Mouse (Mus musculus) midbrain, embryonic 16.5 days (tissue): ENCODE measurements around the gene Unc5cl. TPM values are rescaled to one million over a fixed set of nuclear protein-coding genes. Genes with fewer than 3 reads are reported as not detected.

Experiments used
- ATAC-seq: fragments of 200-750 bp; cut with Nextera tagmentation; 2 replicates; pipeline ENCODE4 v1.8.0; 2017; ENCODE audit warnings: moderate TSS enrichment
- H3K27ac ChIP-seq: fragments of 300-500 bp; sonication (generic); 2 replicates; pipeline ENCODE4 v1.5.1; 2014; ENCODE audit warnings: mild to moderate bottlenecking, low read length, mixed read lengths
- H3K27me3 ChIP-seq: fragments of 300-500 bp; sonication (generic); 2 replicates; pipeline ENCODE4 v1.6.1; 2014; ENCODE audit warnings: low read depth, low read length, mixed read lengths; ENCODE audit not compliant: control insufficient read depth, insufficient read depth
- H3K36me3 ChIP-seq: fragments of 300-500 bp; sonication (generic); 2 replicates; pipeline ENCODE4 v1.6.1; 2014; ENCODE audit warnings: mild to moderate bottlenecking, low read length, moderate library complexity, mixed read lengths; ENCODE audit not compliant: control insufficient read depth, insufficient read depth
- H3K4me1 ChIP-seq: fragments of 300-500 bp; sonication (generic); 2 replicates; pipeline ENCODE4 v1.6.1; 2014; ENCODE audit warnings: mild to moderate bottlenecking, low read length, mixed read lengths; ENCODE audit not compliant: control insufficient read depth, insufficient read depth
- H3K4me2 ChIP-seq: fragments of 300-500 bp; sonication (generic); 2 replicates; pipeline ENCODE4 v1.6.1; 2014; ENCODE audit warnings: mild to moderate bottlenecking, low read length, mixed read lengths
- H3K4me3 ChIP-seq: fragments of 300-500 bp; sonication (generic); 2 replicates; pipeline ENCODE4 v1.5.1; 2014; ENCODE audit warnings: low read depth, mild to moderate bottlenecking, low read length, moderate library complexity, mixed read lengths
- H3K9ac ChIP-seq: fragments of 300-500 bp; sonication (generic); 2 replicates; pipeline ENCODE4 v1.6.1; 2014; ENCODE audit warnings: low read depth, low read length, mixed read lengths
- H3K9me3 ChIP-seq: fragments of 300-500 bp; sonication (generic); replicated peaks from 2 replicates; pipeline ENCODE4 v1.6.1; 2014; ENCODE audit warnings: mild to moderate bottlenecking, low read length, mixed read lengths; ENCODE audit not compliant: control insufficient read depth, poor library complexity, severe bottlenecking
- WGBS: fragments of 180-500 bp; shearing (Covaris S2); extraction: QIAGEN DNeasy Blood & Tissue Kit; methylation state at CpG from one replicate; pipeline ENCODE4 v1.1.7; 2014; 5-methylcytosine and 5-hydroxymethylcytosine counted together
- polyA plus RNA-seq: library from polyadenylated mRNA; unstranded; fragments of >200 nt; fragmentation: Nextera tagmentation; extraction: Ambion mirVana; gene quantifications from 2 replicates; pipeline ENCODE4 v1.2.1, GENCODE M21; 2015

Unc5cl gene
- polyA plus RNA-seq, 1 experiment from 2014 or later = 0.21 TPM

DNA sequence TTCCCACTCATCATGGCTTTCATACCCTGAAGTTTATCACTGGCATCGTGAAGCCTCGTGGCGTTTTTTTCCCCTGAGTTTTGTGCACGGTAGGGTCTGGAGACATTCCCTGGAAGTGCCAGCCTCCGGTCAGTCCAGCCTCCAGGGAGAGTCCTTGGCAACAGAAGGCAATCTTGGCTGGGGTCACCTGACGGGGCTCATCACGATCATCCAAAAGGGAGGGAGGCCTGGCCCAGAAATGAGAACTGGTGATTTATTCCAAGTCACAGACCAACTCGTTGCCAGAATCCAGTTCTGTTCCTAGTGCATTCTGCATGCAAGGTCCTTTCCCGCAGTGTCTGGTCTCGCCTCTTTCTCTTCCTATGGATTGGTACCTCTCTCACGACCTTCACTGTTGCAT lies 128.7 kb downstream of the Unc5cl start:
- Histone ChIP-seq H3K27me3 (no peaks in the 10 kb centered on the region), H3K4me2 (no peak overlapping the region), H3K36me3 (no peaks in the 10 kb centered on the region), H3K9me3 (no peaks in the 10 kb centered on the region), H3K4me3 (no peak overlapping the region), H3K4me1 (peaks cover 10% of the 10 kb centered on the region), H3K9ac (no peak overlapping the region), H3K27ac (no peak overlapping the region; the same call in 1 of the 2 replicates)
- ATAC-seq = no peak
- 79% methylated on average over 11 of the region's 11 CpGs for WGBS

DNA sequence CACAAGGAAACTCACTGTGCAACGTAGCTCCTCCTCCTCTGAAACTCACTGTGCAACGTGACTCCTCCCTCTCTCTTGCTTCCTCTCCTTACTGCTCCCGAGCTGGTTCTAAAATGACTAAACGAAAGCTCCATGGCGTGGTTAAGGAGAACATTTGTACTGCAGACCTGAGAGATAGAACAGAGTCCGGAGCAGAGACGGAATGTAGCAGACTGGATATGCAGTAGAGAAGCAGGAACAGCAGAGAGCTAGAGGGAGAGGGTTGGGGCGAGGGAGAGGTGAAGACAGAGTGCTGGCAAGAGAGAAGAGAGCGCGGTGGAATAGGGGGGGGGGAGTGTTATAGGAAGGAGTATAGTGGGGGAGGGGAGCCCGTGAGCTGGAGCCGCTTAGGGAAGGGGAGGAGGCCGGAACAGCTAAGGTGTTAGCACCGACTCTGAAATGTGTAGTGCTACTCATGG lies 131.2 kb downstream of the Unc5cl start:
- H3K4me2 ChIP-seq = peak overlapping the region; percentile 51
- H3K9ac ChIP-seq = peak overlapping the region; percentile 35; the same call in 1 of the 2 replicates
- ATAC-seq = peak; percentile 65
- H3K36me3 ChIP-seq = no peaks in the 10 kb centered on the region
- 11% methylated on average over 12 of the region's 14 CpGs for WGBS
- peak overlapping the region; percentile 26 for H3K4me3 ChIP-seq
- peaks cover 10% of the 10 kb centered on the region for H3K4me1 ChIP-seq
- H3K9me3 ChIP-seq = no peaks in the 10 kb centered on the region
- H3K27me3 ChIP-seq = no peaks in the 10 kb centered on the region
- no peak overlapping the region for H3K27ac ChIP-seq

DNA sequence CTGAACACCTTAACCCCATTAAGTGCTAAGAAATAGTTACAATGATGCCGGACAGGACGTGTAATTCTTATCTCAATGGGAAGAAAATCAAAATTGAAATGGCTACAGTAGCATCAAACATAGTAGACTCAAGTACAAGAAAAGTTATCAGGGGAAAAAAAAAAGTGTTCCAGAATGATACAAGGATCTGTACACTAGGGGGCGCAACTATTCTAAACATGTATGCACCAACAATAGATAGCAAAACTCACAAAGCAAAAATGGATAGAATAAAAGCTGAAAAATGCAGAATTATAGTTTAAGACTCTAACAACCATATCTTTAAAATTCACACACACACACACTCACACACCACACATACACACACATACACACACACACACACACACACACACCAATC lies 134.0 kb downstream of the Unc5cl start:
- Histone ChIP-seq H3K27me3 (no peaks in the 10 kb centered on the region), H3K4me2 (no peak overlapping the region), H3K4me3 (no peak overlapping the region), H3K27ac (no peak overlapping the region), H3K9me3 (no peaks in the 10 kb centered on the region), H3K36me3 (no peaks in the 10 kb centered on the region), H3K9ac (no peak overlapping the region), H3K4me1 (peaks cover 6% of the 10 kb centered on the region)
- 48% methylated on average over 3 of the region's 3 CpGs for WGBS
- no peak for ATAC-seq

Other genes starting within 250 kb of the Unc5cl start
- gene Trem1, start 222.1 kb upstream of the Unc5cl start, polyA plus RNA-seq = not detected in 2 replicates
- not detected in 2 replicates for gene Trem3, start 207.1 kb upstream of the Unc5cl start, polyA plus RNA-seq
- gene Treml4, start 190.6 kb upstream of the Unc5cl start, polyA plus RNA-seq = 0.38 TPM in 1 of 2 replicates, not detected in the other
- gene Treml2, start 155.4 kb upstream of the Unc5cl start, polyA plus RNA-seq = 0.09 TPM in 1 of 2 replicates, not detected in the other
- 0.14 TPM in 1 of 2 replicates, not detected in the other for gene B430306N03Rik, start 138.8 kb upstream of the Unc5cl start, polyA plus RNA-seq
- 2.9 and 3.1 TPM in 2 replicates for gene Trem2, start 108.5 kb upstream of the Unc5cl start, polyA plus RNA-seq
- 0.22 and 0.39 TPM in 2 replicates for gene Treml1, start 95.0 kb upstream of the Unc5cl start, polyA plus RNA-seq
- 10.7 and 11.1 TPM in 2 replicates for gene Nfya, start 45.0 kb upstream of the Unc5cl start, polyA plus RNA-seq
- gene Oard1, start 44.9 kb upstream of the Unc5cl start, polyA plus RNA-seq = 32.7 and 36.4 TPM in 2 replicates
- 0.43 and 0.58 TPM in 2 replicates for gene Apobec2, start 22.0 kb upstream of the Unc5cl start, polyA plus RNA-seq
- 1.8 and 1.9 TPM in 2 replicates for gene Tspo2, start 3.4 kb upstream of the Unc5cl start, polyA plus RNA-seq